Mouse (Mus musculus): ENCODE measurements around the gene Ccdc13. TPM values are rescaled to one million over a fixed set of nuclear protein-coding genes. Genes with fewer than 3 reads are reported as not detected.

Gene Ccdc13
- total and polyA plus RNA-seq, 3 experiments, result not detected

- Histone ChIP-seq H3K36me3 (ENCODE audit: control insufficient read depth in 1 of 2, insufficient read depth in 2 of 2, low read length in 2 of 2) (no peaks in the 10 kb centered on the region), H3K4me1 (ENCODE audit: control insufficient read depth in 1 of 2, insufficient read depth in 2 of 2, low read length in 2 of 2) (no peaks in the 10 kb centered on the region; a peak in 1 of 4 replicates), H3K4me3 (ENCODE audit: control insufficient read depth in 1 of 2, insufficient read depth in 1 of 2, low read depth in 2 of 2, low read length in 2 of 2) (no peak overlapping the region), H3K9ac (ENCODE audit: control insufficient read depth, low read depth, low read length, poor library complexity, severe bottlenecking) (no peak overlapping the region), H3K9me3 (replicated peaks; ENCODE audit: insufficient read depth, low read length) (no peaks in the 10 kb centered on the region), H3K27me3 (ENCODE audit: control insufficient read depth in 1 of 2, insufficient read depth in 2 of 2, low read length in 2 of 2) (no peaks in the 10 kb centered on the region; a peak in 1 of 4 replicates), H3K79me2 (ENCODE audit: control insufficient read depth, insufficient read depth, low read length, poor library complexity) (no peaks in the 10 kb centered on the region), H3K27ac (ENCODE audit: control insufficient read depth, low read depth, low read length) (no peak overlapping the region)
- peak; percentile 63 to 89 (median 71) for TF ChIP-seq CTCF (IDR thresholded peaks at IDR 0.05 in 2 of 3, conservative IDR thresholded peaks at IDR 0.05 in 1 of 3; ENCODE audit: control insufficient read depth in 1 of 3, insufficient read depth in 1 of 3, low read depth in 2 of 3, low read length in 3 of 3, poor library complexity in 1 of 3, severe bottlenecking in 1 of 3)
- TF ChIP-seq UBTF (IDR thresholded peaks at IDR 0.05; ENCODE audit: borderline replicate concordance, insufficient read depth, low read depth, low read length), result no peak
- TF ChIP-seq MAX (IDR thresholded peaks at IDR 0.05; ENCODE audit: low read length), result no peak
- no peak for TF ChIP-seq GABPA (IDR thresholded peaks at IDR 0.05; ENCODE audit: low read depth, low read length)
- no peak for TF ChIP-seq ELF1 (IDR thresholded peaks at IDR 0.05; ENCODE audit: low read depth, low read length)
- peak; percentile 73 for TF ChIP-seq SMC3 (IDR thresholded peaks at IDR 0.05; ENCODE audit: low read depth, low read length)
- TF ChIP-seq E2F4 (IDR thresholded peaks at IDR 0.05; ENCODE audit: borderline replicate concordance, low read depth, low read length), result no peak
- TF ChIP-seq RAD21 (IDR thresholded peaks at IDR 0.05; ENCODE audit: low read depth, low read length), result peak; percentile 56
- TF ChIP-seq MAZ (IDR thresholded peaks at IDR 0.05; ENCODE audit: low read depth, low read length), result no peak
- TF ChIP-seq ZNF384 (IDR thresholded peaks at IDR 0.05; ENCODE audit: low read depth, low read length), result no peak
- TF ChIP-seq TAL1 (IDR thresholded peaks at IDR 0.05; ENCODE audit: low read length), result no peak
- TF ChIP-seq TBP (IDR thresholded peaks at IDR 0.05; ENCODE audit: low read depth, low read length), result no peak
- TF ChIP-seq ETS1 (IDR thresholded peaks at IDR 0.05; ENCODE audit: low read depth, low read length), result no peak
- TF ChIP-seq CHD1 (IDR thresholded peaks at IDR 0.05; ENCODE audit: low read depth, low read length), result no peak
- peak; percentile 27; the same call in 1 of the 2 replicates for TF ChIP-seq ZC3H11A (IDR thresholded peaks at IDR 0.05; ENCODE audit: low read depth, low read length)
- TF ChIP-seq EP300 (IDR thresholded peaks at IDR 0.05; ENCODE audit: low read depth in 1 of 2, low read length in 2 of 2), result no peak
- no peak for TF ChIP-seq MXI1 (IDR thresholded peaks at IDR 0.05; ENCODE audit: low read depth, low read length)
- no peak for TF ChIP-seq CHD2 (IDR thresholded peaks at IDR 0.05; ENCODE audit: low read length)
- no peak for TF ChIP-seq NRF1 (IDR thresholded peaks at IDR 0.05; ENCODE audit: insufficient read depth, low read depth, low read length, poor library complexity, severe bottlenecking)
- TF ChIP-seq HCFC1 (IDR thresholded peaks at IDR 0.05; ENCODE audit: low read depth, low read length), result no peak
- no peak for TF ChIP-seq MAFK (IDR thresholded peaks at IDR 0.05; ENCODE audit: borderline replicate concordance, low read depth, low read length)
- no peak for TF ChIP-seq ZMIZ1 (IDR thresholded peaks at IDR 0.05; ENCODE audit: low read depth, low read length)
- no peak for TF ChIP-seq SIN3A (IDR thresholded peaks at IDR 0.05; ENCODE audit: low read length)
- no peak for TF ChIP-seq POLR2A (IDR thresholded peaks at IDR 0.05; ENCODE audit: control insufficient read depth in 1 of 2, insufficient read depth in 1 of 2, low read depth in 1 of 2, low read length in 2 of 2, poor library complexity in 1 of 2)
- no peak for TF ChIP-seq USF2 (IDR thresholded peaks at IDR 0.05; ENCODE audit: borderline replicate concordance in 1 of 2, insufficient read depth in 1 of 2, low read depth in 1 of 2, low read length in 2 of 2)
- peak; percentile 44 for DNase-seq (ENCODE audit: low read depth, low spot score)
Observed at GRCm38 (mm10) chr9:121877052-121877740, 37.9 kb upstream of the Ccdc13 start.
